Mouse (Mus musculus) embryonic facial prominence, embryonic 14.5 days (tissue): ENCODE data around the gene Flt3l. TPM values are rescaled to one million over a fixed set of nuclear protein-coding genes. Genes with fewer than 3 reads are reported as not detected.
"Not testable (repeated sequence)": the region's sequence is repeated elsewhere in the genome, so short reads cannot be mapped to it uniquely, and the experiment has no call there.

Experiments used
- ATAC-seq: fragments of 200-750 bp; cut with Nextera tagmentation; 2 replicates; pipeline ENCODE4 v1.8.0; 2017; ENCODE audit warnings: low read depth, moderate number of reproducible peaks, moderate TSS enrichment
- DNase-seq: peaks from one replicate; pipeline ENCODE4 v3.0.0-alpha.2; 2015; ENCODE audit warnings: low spot score
- H3K27ac ChIP-seq: fragments of 300-500 bp; sonication (generic); replicated peaks from 2 replicates; pipeline ENCODE4 v1.5.1; 2014; ENCODE audit warnings: low read depth, mild to moderate bottlenecking, low read length, moderate library complexity
- H3K27me3 ChIP-seq: fragments of 300-500 bp; sonication (generic); replicated peaks from 2 replicates; pipeline ENCODE4 v1.6.1; 2014; ENCODE audit warnings: low read length; ENCODE audit not compliant: control insufficient read depth, insufficient read depth
- H3K36me3 ChIP-seq: fragments of 300-500 bp; sonication (generic); 2 replicates; pipeline ENCODE4 v1.6.1; 2014; ENCODE audit warnings: low read length, mixed read lengths; ENCODE audit not compliant: control insufficient read depth, insufficient read depth
- H3K4me1 ChIP-seq: fragments of 300-500 bp; sonication (generic); 2 replicates; pipeline ENCODE4 v1.6.1; 2014; ENCODE audit warnings: antibody characterized with exemption, low read length; ENCODE audit not compliant: control insufficient read depth, insufficient read depth
- H3K4me2 ChIP-seq: fragments of 300-500 bp; sonication (generic); 2 replicates; pipeline ENCODE4 v1.6.1; 2014; ENCODE audit warnings: low read depth, mild to moderate bottlenecking, low read length, moderate library complexity, mixed read lengths
- H3K4me3 ChIP-seq: fragments of 300-500 bp; sonication (generic); 2 replicates; pipeline ENCODE4 v1.5.1; 2014; ENCODE audit warnings: low read depth, mild to moderate bottlenecking, low read length
- H3K9ac ChIP-seq: fragments of 300-500 bp; sonication (generic); 2 replicates; pipeline ENCODE4 v1.6.1; 2014; ENCODE audit warnings: low read depth, mild to moderate bottlenecking, low read length, moderate library complexity, mixed read lengths
- H3K9me3 ChIP-seq: fragments of 300-500 bp; sonication (generic); 2 replicates; pipeline ENCODE4 v1.6.1; 2016; ENCODE audit warnings: low read length; ENCODE audit not compliant: control insufficient read depth
- WGBS: fragments of 180-500 bp; shearing (Covaris S2); extraction: QIAGEN DNeasy Blood & Tissue Kit; methylation state at CpG from one replicate; pipeline ENCODE4 v1.1.7; 2014; 5-methylcytosine and 5-hydroxymethylcytosine counted together
- polyA plus RNA-seq: library from polyadenylated mRNA; unstranded; fragments of >200 nt; fragmentation: Nextera tagmentation; extraction: Ambion mirVana; gene quantifications from 2 replicates; pipeline ENCODE4 v1.2.1, GENCODE M21; 2014

Gene Flt3l
- polyA plus RNA-seq, 1 experiment from 2014 or later: 2.3 TPM

- 91% methylated on average over 8 of the region's 8 CpGs for WGBS
- Histone ChIP-seq H3K4me2 (no peak overlapping the region), H3K36me3 (peaks cover 16% of the 10 kb centered on the region), H3K4me1 (peaks cover 10% of the 10 kb centered on the region), H3K4me3 (no peak overlapping the region), H3K27ac (no peak overlapping the region), H3K27me3 (no peaks in the 10 kb centered on the region), H3K9ac (no peak overlapping the region), H3K9me3 (no peaks in the 10 kb centered on the region)
- DNase-seq (no peak), ATAC-seq (no peak)
Observed at GRCm38 (mm10) chr7:45098541-45099240, 37.5 kb downstream of the Flt3l start.

DNA sequence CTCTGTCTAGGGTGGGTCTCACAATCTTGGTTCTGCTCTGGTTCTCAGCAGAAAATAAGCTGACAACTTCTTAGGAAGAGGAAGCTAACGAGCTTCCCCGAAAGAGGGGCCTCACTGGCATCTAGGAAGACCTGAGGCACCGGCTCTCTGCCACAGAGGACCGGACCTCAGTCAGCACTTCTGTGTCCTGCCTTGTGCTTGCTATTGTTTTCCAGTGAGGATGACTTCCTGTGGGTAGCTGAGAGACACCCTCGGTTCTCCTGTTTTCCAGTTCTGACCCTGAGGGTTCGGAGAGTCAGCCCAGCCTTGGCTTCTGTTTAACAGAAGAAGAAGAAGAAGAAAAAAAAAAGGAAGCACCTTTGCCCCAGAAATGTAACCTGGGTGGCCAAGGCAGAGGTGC, 38.8 kb downstream of the Flt3l start:
- H3K4me2 ChIP-seq: no peak overlapping the region
- 47% methylated on average over 6 of the region's 6 CpGs for WGBS
- H3K9ac ChIP-seq: no peak overlapping the region
- H3K36me3 ChIP-seq: peaks cover 16% of the 10 kb centered on the region
- DNase-seq (no peak), ATAC-seq (no peak)
- H3K9me3 ChIP-seq: no peaks in the 10 kb centered on the region
- H3K4me3 ChIP-seq: no peak overlapping the region
- H3K4me1 ChIP-seq: peaks cover 9% of the 10 kb centered on the region
- no peak overlapping the region for H3K27ac ChIP-seq
- no peaks in the 10 kb centered on the region for H3K27me3 ChIP-seq

GRCm38 (mm10) chr7:45095965-45096364, 40.3 kb downstream of the Flt3l start:
- H3K36me3 ChIP-seq: peaks cover 16% of the 10 kb centered on the region
- not testable (repeated sequence) for H3K4me3 ChIP-seq, H3K9ac ChIP-seq, H3K4me2 ChIP-seq, H3K9me3 ChIP-seq, H3K27me3 ChIP-seq, H3K4me1 ChIP-seq, DNase-seq, ATAC-seq, H3K27ac ChIP-seq
- WGBS: 93% methylated on average over 14 of the region's 14 CpGs

DNA sequence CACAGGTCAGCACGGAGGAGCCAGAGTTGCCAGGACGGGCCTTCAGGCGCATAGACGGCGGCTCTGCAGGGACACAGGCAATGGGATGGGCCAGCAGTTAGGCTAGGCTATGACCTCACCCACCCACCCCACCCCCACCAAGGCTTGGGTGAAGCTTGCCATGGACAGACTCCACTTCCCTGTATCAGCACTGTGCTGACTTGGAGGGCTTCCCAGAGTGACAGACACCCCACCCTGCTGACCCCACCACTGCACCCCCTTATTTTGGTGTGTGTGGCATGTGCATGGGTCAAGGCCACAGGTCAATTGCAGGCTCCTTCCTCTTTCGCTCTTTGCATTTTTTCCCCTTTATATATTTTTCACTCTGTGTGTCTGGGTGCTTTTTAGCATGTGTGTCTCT, 40.9 kb downstream of the Flt3l start:
- WGBS: 77% methylated on average over 6 of the region's 6 CpGs
- peaks cover 16% of the 10 kb centered on the region for H3K36me3 ChIP-seq

DNA sequence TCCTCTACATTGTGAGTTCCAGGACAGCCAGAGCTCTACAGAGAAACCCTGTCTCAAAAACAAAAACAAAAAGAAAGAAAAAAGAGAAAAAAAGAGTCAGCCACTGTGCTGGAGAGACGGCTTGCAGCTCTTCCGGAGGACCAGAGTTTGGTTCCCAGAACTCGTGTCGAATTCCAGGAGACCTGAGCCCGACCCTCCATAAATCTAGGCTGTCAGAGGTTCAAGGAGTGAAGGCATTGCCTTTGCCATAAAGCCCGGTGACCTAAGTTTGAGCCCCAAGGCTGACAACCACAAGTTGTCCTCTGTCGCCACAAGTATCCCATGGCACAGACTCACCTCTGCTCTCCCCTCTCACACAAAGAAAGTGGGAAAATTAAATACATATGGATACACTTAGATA, 42.1 kb downstream of the Flt3l start:
- DNase-seq (no peak), ATAC-seq (no peak)
- Histone ChIP-seq H3K27me3 (no peaks in the 10 kb centered on the region), H3K9me3 (no peaks in the 10 kb centered on the region), H3K27ac (peak overlapping the region; percentile 97), H3K4me2 (no peak overlapping the region), H3K36me3 (peaks cover 14% of the 10 kb centered on the region), H3K9ac (no peak overlapping the region), H3K4me3 (no peak overlapping the region), H3K4me1 (peaks cover 12% of the 10 kb centered on the region)
- 31% methylated on average over 7 of the region's 7 CpGs for WGBS

More for the DNA sequence above, 40.9 kb downstream of the Flt3l start:
- Histone ChIP-seq H3K9ac (no peak overlapping the region), H3K27ac (no peak overlapping the region), H3K4me2 (no peak overlapping the region), H3K27me3 (no peaks in the 10 kb centered on the region), H3K9me3 (no peaks in the 10 kb centered on the region), H3K4me1 (peaks cover 8% of the 10 kb centered on the region), H3K4me3 (no peak overlapping the region)
- ATAC-seq (no peak), DNase-seq (no peak)

GRCm38 (mm10) chr7:45093516-45093905, 42.7 kb downstream of the Flt3l start:
- Histone ChIP-seq H3K4me1 (peaks cover 12% of the 10 kb centered on the region), H3K4me2 (peak overlapping the region; percentile 70; the same call in 1 of the 2 replicates), H3K4me3 (no peak overlapping the region), H3K36me3 (peaks cover 19% of the 10 kb centered on the region), H3K27ac (peak overlapping the region; percentile 97), H3K9ac (no peak overlapping the region), H3K27me3 (no peaks in the 10 kb centered on the region), H3K9me3 (no peaks in the 10 kb centered on the region)
- no peak for DNase-seq
- 40% methylated on average over 18 of the region's 18 CpGs for WGBS
- no peak for ATAC-seq

DNA sequence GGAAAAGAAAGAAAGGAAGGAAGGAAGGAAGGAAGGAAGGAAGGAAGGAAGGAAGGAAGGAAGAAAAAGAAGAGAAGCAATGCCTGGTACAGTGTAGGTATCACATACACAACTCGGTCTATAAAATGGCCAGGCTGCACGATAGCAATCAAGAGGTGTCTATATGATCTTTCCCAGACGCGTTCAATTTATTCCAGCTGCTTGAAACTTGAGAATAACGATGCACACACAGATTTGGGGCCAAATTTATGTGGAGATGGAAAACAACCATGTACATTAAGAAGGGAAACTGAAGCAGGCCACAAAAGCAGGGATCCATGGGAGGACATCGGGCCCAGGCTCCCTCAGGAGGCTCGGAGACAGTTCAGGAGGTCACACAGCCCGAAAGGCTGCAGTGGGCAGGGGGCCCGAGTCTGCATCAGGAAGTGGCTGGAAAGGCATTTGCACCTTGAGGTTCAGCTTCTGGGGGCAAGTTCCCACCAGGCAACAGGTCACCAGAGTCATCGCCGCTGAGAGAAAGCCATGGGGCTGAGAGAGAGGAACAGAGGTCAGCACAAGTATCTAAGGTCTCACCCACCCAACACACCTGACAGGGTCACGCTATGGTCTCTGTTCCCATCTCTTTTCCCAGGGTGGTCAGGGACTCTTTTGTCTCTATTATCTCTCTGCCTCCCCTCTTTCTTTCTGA, 43.3 kb downstream of the Flt3l start:
- DNase-seq: peak; percentile 82
- WGBS: 35% methylated on average over 12 of the region's 12 CpGs
- Histone ChIP-seq H3K9me3 (no peaks in the 10 kb centered on the region), H3K27ac (peak overlapping the region; percentile 97), H3K4me2 (peak overlapping the region; percentile 70), H3K4me1 (peaks cover 12% of the 10 kb centered on the region), H3K36me3 (peaks cover 24% of the 10 kb centered on the region), H3K9ac (no peak overlapping the region), H3K4me3 (no peak overlapping the region), H3K27me3 (no peaks in the 10 kb centered on the region)
- no peak for ATAC-seq

DNA sequence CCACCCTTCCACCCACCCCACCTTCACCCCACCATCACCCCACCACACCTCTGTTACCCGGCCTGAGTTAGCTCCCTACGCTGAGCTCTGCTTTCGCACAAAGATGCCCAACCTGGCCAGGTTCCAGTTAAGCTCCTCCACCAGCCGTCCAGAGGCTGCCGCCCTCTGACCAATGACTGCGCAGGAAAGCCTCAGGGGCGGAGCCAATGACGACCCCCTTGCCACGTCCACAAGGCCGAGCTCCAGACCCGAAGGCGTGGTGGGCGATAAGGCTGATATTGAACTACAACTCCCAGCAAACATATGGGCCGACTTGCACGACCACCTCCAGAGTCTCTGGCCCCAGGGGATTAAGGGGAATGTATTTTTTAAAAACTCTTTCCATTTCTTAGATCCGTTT, 44.2 kb downstream of the Flt3l start, which contains the start of gene Rcn3:
Rcn3 (minus strand) TSS at position 174 of the 400 bp plus-strand sequence.
- peak; percentile 99 for DNase-seq
- Histone ChIP-seq H3K4me3 (peak within 1 kb of the TSS; percentile 67), H3K9me3 (no peaks in the 10 kb centered on the region), H3K9ac (peak within 1 kb of the TSS; percentile 87), H3K36me3 (peaks cover 27% of the 10 kb centered on the region), H3K27ac (peak within 1 kb of the TSS; percentile 97), H3K4me1 (peaks cover 12% of the 10 kb centered on the region), H3K4me2 (peak within 1 kb of the TSS; percentile 70), H3K27me3 (no peaks in the 10 kb centered on the region)
- WGBS: 1% methylated on average over 15 of the region's 16 CpGs
- ATAC-seq: peak; percentile 95
